Mouse (Mus musculus) G1E (cell line): ENCODE measurements around the gene Hspb3. TPM values are rescaled to one million over a fixed set of nuclear protein-coding genes. Genes with fewer than 3 reads are reported as not detected.

ENCODE experiments used
- ATAC-seq: 2 replicates; pipeline ENCODE4 v1.8.0; 2016; ENCODE audit warnings: mild to moderate bottlenecking; ENCODE audit not compliant: insufficient number of reproducible peaks, poor library complexity, low FRiP score, severe bottlenecking; ENCODE audit errors: extremely low read depth
- DNase-seq: peaks from one replicate; pipeline ENCODE4 v3.0.0; 2012; ENCODE audit warnings: low spot score
- H3K27me3 ChIP-seq: 2 replicates; pipeline ENCODE4 v1.6.1; 2012; ENCODE audit warnings: mild to moderate bottlenecking, low read length, inconsistent platforms; ENCODE audit not compliant: insufficient read depth
- H3K36me3 ChIP-seq: replicated peaks from 2 replicates; pipeline ENCODE3; 2012; ENCODE audit warnings: mild to moderate bottlenecking, inconsistent platforms
- H3K4me1 ChIP-seq: 2 replicates; pipeline ENCODE4 v1.6.1; 2012; ENCODE audit warnings: low read depth, low read length, inconsistent platforms, mixed read lengths; ENCODE audit not compliant: insufficient read depth
- H3K4me3 ChIP-seq: 2 replicates; pipeline ENCODE4 v1.5.1; 2012; ENCODE audit warnings: low read depth, mild to moderate bottlenecking, inconsistent platforms, low read length, moderate library complexity, mixed read lengths
- H3K9me3 ChIP-seq: replicated peaks from 2 replicates; pipeline ENCODE4 v1.6.1; 2012; ENCODE audit warnings: inconsistent platforms
- CTCF ChIP-seq: IDR thresholded peaks from 2 replicates; pipeline ENCODE4 v1.5.1; 2012; ENCODE audit warnings: low read depth, low read length, inconsistent platforms, mixed read lengths
- GATA1 ChIP-seq: IDR thresholded peaks from 2 replicates; pipeline ENCODE4 v1.6.1; 2012; ENCODE audit warnings: borderline replicate concordance, low read length, inconsistent platforms, mixed read lengths
- GATA2 ChIP-seq: IDR thresholded peaks from 2 replicates; pipeline ENCODE4 v1.6.1; 2012; ENCODE audit warnings: low read depth, low read length, inconsistent platforms, borderline replicate concordance
- POLR2AphosphoS5 ChIP-seq: IDR thresholded peaks from 2 replicates; pipeline ENCODE4 v1.6.1; 2012; ENCODE audit warnings: low read depth, low read length, inconsistent platforms; ENCODE audit not compliant: insufficient replicate concordance
- TAL1 ChIP-seq: conservative IDR thresholded peaks from 2 replicates; pipeline ENCODE4 v1.6.1; 2012; ENCODE audit warnings: low read depth, low read length, inconsistent platforms, mixed read lengths
- polyA plus RNA-seq: library from polyadenylated mRNA; stranded (reverse); fragments of >175 nt; gene quantifications from 2 replicates; pipeline ENCODE4 v1.2.3, GENCODE M21; 2012
- total RNA-seq, 2 experiments: library from RNA; stranded (forward) in 1 of 2; stranded (reverse) in 1 of 2; fragments of 200-1000 nt in 1 of 2; fragments of >200 nt in 1 of 2; fragmentation: Nextera tagmentation in 1 of 2; gene quantifications; 2 replicates each; pipeline ENCODE4 v1.2.3; 2014 to 2017

Gene Hspb3
- total and polyA plus RNA-seq, 3 experiments: not detected

GRCm38 (mm10) chr13:113615971-113616671, 47.4 kb downstream of the Hspb3 start:
- Histone ChIP-seq H3K36me3 (no peaks in the 10 kb centered on the region), H3K4me3 (no peak overlapping the region), H3K27me3 (no peaks in the 10 kb centered on the region; the same call in 1 of the 2 replicates), H3K4me1 (no peaks in the 10 kb centered on the region), H3K9me3 (peaks cover 20% of the 10 kb centered on the region)
- TF ChIP-seq GATA1 (no peak), POLR2AphosphoS5 (no peak)
- DNase-seq (no peak), ATAC-seq (no peak)

- no peak for DNase-seq
- no peak for ATAC-seq
- Histone ChIP-seq H3K4me3 (no peak overlapping the region), H3K27me3 (no peaks in the 10 kb centered on the region; the same call in 1 of the 2 replicates), H3K9me3 (peaks cover 20% of the 10 kb centered on the region), H3K36me3 (no peaks in the 10 kb centered on the region), H3K4me1 (no peaks in the 10 kb centered on the region)
- TF ChIP-seq GATA2 (no peak), POLR2AphosphoS5 (no peak), CTCF (no peak)
Measured at GRCm38 (mm10) chr13:113615546-113615941, 47.9 kb downstream of the Hspb3 start.

- no peak for ATAC-seq
- no peak overlapping the region for H3K4me3 ChIP-seq
- DNase-seq: no peak
- H3K27me3 ChIP-seq: no peaks in the 10 kb centered on the region; the same call in 1 of the 2 replicates
- no peaks in the 10 kb centered on the region for H3K36me3 ChIP-seq
- peaks cover 20% of the 10 kb centered on the region for H3K9me3 ChIP-seq
- H3K4me1 ChIP-seq: no peaks in the 10 kb centered on the region
- TF ChIP-seq GATA2 (no peak), GATA1 (no peak), POLR2AphosphoS5 (no peak), CTCF (no peak), TAL1 (no peak)
Measured at GRCm38 (mm10) chr13:113614635-113615545, 48.6 kb downstream of the Hspb3 start.

- TF ChIP-seq GATA2 (no peak), TAL1 (no peak), CTCF (no peak), GATA1 (no peak), POLR2AphosphoS5 (no peak)
- Histone ChIP-seq H3K36me3 (no peaks in the 10 kb centered on the region), H3K4me3 (no peak overlapping the region), H3K9me3 (peaks cover 17% of the 10 kb centered on the region), H3K4me1 (no peaks in the 10 kb centered on the region), H3K27me3 (no peaks in the 10 kb centered on the region; the same call in 1 of the 2 replicates)
- DNase-seq (no peak), ATAC-seq (no peak)
Measured at GRCm38 (mm10) chr13:113613882-113614281, 49.6 kb downstream of the Hspb3 start.

GRCm38 (mm10) chr13:113613341-113613740, 50.1 kb downstream of the Hspb3 start:
- DNase-seq (no peak), ATAC-seq (no peak)
- no peak for TF ChIP-seq GATA2
- no peak for TF ChIP-seq POLR2AphosphoS5
- TF ChIP-seq CTCF: no peak
- TF ChIP-seq TAL1: no peak
- no peak for TF ChIP-seq GATA1
- no peak overlapping the region for H3K4me3 ChIP-seq
- peaks cover 15% of the 10 kb centered on the region for H3K9me3 ChIP-seq
- no peaks in the 10 kb centered on the region for H3K4me1 ChIP-seq
- H3K27me3 ChIP-seq: no peaks in the 10 kb centered on the region; the same call in 1 of the 2 replicates
- no peaks in the 10 kb centered on the region for H3K36me3 ChIP-seq

Other genes starting within 250 kb of the Hspb3 start
- gene Snx18, start 45.1 kb downstream of the Hspb3 start, total RNA-seq (2014; fragmentation: Nextera tagmentation): not detected in 2 replicates
- gene Snx18, start 45.1 kb downstream of the Hspb3 start, total RNA-seq (2017): under 0.01 and 0.05 TPM in 2 replicates
- not detected in 2 replicates for gene Snx18, start 45.1 kb downstream of the Hspb3 start, polyA plus RNA-seq
- 73.8 and 90.9 TPM in 2 replicates for gene Arl15, start 130.8 kb upstream of the Hspb3 start, total RNA-seq (2014; fragmentation: Nextera tagmentation)
- 60.6 and 64.0 TPM in 2 replicates for gene Arl15, start 130.8 kb upstream of the Hspb3 start, total RNA-seq (2017)
- gene Arl15, start 130.8 kb upstream of the Hspb3 start, polyA plus RNA-seq: 2.3 and 3.2 TPM in 2 replicates